Mouse (Mus musculus) retina, postnatal 7 days (tissue): ENCODE measurements around the gene Gm28042.

Experiments
- DNase-seq: peaks from one replicate; pipeline ENCODE4 v3.0.0-alpha.2; 2012; ENCODE audit warnings: low read depth, low spot score

Gm28042 gene

DNA sequence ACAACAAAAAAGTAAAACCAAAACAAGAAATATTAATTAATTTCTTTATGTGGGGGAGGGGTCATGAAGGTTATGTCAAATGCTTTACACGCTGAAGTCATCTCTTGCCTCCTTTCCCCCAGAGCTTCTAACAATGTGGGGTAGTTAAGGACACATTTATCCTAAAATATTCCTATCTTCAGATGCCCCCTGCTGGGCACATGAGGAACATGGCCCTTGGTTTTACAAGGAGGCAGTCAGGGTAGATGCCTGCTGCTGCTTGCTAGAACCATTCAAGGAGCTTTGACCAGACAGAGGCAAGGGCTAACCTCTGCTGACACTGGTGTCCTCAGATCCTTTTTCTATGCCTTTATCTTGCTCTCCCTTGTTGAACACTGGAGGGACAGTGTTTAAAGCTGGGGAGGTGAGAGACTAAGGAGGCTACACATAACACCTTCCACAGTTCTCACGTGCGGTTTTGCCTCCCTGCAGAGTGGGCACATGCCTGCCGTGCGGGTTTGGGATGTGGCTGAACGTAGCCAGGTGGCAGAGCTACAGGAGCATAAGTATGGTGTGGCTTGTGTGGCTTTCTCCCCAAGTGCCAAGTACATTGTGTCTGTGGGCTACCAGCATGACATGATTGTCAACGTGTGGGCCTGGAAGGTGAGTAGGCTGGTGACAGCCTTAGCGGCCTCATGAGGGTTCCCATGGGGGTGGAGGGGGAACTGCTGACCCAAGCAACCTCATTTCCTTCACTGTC, 15.7 kb upstream of the Gm28042 start:
- DNase-seq = peak; percentile 8

DNA sequence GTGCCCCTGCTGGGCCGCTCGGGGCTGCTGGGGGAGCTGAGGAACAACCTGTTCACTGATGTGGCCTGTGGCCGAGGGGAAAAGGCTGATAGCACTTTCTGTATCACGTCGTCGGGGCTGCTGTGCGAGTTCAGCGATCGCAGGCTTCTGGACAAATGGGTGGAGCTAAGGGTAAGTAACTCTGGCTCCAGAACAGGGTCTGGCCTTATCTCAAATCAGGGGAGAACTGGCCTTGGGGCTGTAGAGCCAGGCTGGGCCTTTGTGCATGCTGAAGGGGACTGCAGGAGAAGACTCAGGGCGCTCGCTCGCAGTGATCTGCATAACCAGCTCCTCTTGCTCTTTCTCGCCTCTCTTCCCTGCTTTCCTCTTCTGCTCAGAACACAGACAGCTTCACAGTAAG, 14.4 kb upstream of the Gm28042 start:
- DNase-seq = no peak

DNA sequence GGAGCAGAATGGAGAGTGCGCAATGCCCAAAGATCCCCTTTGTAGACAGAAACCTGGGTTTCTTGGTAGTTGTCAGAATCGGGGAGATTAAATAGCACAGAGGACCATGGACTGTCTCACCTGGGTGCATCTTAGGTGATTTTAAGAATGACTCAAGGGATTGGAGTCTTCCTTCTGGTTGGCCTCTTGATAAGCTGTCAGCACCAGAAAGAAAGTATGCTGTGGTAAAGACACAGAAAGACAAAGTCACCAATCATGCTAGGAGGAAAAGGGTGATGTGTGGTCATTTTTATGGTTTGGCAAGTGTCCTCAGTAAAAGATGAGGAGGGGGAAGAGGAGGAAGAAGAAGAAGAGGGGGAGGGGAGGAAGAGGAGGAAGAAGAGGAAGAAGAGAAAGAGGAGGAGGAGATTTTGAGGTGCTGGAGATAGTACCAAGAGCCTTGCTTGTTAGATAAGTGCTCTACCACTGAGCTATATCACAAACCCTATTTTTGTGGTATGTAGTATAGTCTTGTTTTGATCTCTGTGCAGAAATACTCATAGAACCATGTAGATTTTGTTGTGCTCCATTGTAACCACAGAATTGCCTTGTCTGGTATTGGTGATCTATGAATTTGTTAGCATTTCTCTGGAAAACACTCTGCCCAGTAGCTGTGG, 13.3 kb upstream of the Gm28042 start:
- no peak for DNase-seq

DNA sequence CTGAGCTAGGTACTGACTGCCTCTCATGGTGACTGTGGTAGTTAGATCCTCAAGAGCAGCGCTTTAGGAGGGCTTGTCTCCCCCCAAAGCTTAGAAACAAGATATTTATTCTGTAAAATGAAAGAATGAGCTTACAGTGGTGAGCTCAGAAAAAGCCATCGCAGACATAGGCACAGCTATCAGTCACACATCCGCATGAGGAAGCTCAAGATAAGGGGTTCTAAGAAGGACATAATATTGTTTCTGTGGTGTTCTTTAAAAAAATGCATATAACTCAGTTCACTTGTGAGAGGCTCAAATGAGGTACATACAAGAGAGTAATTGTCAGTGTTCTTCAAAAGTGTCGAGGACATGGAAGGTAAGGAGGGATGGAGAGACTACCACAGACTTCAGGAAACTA, 11.4 kb upstream of the Gm28042 start:
- no peak for DNase-seq

DNA sequence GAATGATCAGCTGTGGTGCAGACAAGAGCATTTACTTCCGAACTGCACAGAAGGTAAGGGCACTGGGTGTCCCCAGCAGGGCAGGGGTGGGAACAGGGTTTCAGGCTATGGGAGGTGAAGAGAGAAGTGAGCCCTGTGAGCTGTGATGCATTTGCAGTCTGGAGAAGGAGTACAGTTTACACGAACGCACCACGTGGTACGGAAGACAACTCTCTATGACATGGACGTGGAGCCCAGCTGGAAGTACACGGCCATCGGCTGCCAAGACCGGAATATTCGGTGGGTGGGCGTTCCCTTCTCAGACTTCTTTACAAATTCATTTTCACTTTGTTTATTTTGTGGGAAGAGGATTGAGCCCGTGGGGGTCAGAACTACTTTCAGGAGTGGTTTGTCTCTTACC, 9.7 kb upstream of the Gm28042 start:
- no peak for DNase-seq

DNA sequence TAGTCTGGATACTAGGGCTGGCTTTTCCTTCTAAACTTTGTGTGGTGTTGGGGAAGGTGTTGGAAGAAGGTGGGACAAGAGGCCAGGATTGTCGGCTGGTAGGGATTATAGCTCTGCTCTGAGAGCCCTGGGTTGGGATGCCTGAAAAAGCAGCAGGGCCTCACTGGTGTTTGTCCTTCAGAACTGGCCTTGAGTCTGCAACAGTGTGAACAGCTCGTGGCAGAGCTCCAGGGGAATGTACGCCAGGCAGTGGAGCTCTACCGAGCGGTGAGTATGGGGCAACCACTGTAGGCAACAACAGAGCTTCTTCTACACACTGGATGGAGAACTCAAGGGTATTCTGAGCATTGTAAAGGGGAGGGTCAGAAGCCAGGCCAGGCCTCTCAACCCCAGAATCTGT, 3.0 kb upstream of the Gm28042 start:
- no peak for DNase-seq

DNA sequence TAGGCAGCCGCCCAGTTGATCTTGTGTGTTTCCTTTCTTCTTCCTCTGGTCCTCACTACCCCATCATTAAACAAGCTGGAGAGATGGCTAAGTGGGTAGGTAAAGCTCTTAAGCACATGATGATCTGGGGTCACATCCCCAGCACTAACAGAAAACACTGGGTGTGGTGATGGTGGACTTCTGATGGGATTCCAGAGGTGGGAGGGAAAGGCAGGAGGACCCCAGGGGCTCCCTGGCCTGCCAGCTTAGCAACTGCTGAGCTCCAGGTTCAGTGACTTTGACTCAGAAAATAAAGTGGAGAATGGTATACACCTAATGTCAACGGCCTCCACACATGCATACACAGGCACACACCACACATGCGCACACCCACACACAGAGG, 648 bp downstream of the Gm28042 start:
- no peak for DNase-seq

DNA sequence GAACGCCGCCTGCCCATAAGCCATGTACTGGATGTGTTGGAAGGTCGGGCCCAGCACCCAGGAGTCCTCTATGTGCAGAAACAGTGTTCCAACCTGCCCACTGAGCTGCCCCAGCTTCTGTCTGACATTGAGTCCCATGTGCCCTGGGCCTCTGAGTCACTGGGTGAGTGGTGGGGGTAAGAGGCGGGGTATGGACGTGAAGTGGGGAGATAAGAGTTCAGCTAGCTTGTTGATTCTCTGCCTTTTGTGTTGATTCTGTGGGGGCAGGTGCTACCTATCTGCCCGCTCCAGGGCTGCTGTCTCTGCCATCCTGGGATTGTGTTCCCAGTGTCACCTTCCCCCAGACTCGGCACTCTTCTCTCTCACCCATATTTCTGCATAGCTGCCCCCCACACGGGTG, 3.1 kb downstream of the Gm28042 start:
- no peak for DNase-seq

DNA sequence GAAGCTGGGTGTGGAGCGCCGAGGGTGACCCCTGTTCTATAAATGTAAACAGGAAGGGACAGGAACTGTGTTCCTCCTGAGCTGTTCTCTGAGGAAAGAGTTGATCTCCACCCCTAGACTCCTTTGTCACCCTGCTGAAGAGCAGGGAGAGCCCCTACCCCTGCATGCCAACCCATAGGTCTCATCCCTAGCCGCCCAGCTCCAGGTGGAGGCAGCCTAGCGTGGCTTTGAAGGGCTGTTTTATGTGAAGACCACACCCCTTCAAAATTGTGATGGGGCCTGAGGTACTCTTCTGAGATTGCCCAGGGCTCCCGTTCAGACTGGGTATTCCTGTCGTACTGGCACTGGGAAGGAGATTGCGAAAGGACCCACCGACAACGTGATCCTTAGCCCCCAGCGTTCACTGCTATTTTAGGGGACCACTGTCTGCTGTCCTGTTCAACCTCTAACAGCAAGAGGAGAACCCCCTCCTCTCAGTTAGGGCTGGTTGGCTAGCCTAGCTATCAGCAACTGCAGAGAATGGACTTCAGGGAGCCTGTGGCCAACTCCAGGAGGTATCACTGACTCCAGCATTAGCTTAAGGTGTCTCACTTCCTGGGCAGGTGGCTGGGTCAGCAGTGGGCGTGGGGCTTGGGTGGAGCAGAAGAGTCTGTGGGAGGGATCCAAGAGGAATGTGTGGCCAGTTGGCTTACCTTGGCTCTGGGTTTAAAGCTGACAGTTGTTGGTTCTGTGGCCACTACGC, 5.6 kb downstream of the Gm28042 start, which contains the start of gene Pla2g4b:
TSS of gene Pla2g4b (plus strand) at position 692 of the 742 bp plus-strand sequence.
- no peak for DNase-seq

DNA sequence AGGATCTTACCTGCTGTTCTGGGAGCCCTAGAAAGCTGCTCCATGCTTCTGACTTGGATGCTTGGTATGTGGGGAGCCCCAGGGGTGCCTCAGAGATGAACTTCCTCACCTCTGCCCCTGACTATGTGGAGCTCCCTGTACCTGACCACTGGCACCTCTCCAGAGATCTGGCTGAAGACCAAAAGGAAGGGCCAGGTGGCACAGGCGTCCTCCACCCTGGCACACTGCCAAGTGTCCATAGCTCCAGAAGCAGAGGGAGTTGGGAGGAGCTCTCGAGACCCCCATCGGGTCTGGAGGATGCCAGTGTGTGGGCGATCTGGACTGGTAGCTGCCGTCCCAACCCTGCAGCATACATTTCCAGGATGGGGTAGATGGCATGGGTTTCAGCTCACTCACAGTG, 6.4 kb downstream of the Gm28042 start:
- no peak for DNase-seq

DNA sequence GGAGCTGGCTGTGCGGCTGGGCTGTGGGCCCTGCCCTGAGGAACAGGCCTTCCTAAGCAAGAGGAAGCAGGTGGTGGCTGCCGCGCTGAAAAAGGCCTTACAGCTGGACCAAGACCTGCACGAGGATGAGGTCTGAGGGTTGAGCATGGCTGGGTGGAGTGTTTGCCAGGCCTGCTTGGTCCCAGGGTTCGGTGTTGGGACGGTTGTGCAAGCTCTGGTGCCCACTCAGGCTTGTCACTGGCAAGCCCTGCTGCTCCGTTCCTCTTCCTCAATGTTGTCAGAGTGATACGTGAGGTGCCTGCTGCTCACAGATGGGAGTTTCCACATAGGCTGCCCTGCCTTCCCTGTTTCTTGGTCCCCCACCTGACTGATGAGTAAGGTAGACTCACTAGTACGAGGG, 10.5 kb downstream of the Gm28042 start:
- no peak for DNase-seq

DNA sequence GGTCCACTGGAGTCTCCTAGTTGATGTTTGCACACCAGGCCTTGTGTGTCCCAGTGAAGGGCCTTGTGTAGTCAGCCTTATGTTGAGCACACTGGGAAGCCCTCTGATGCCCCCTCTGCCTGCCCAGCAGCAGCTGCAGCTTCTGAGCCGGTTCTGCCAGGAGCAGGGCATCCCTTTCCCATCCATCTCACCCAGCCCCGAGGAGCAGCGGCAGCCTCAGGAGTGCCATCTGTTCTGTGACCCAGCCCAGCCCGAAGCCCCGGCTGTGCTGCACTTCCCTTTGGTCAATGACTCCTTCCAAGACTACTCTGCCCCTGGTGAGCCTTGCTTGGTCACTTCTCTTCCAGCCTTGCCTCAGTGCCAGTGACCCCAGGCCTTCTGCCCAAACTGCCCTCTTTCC, 13.7 kb downstream of the Gm28042 start:
- no peak for DNase-seq

DNA sequence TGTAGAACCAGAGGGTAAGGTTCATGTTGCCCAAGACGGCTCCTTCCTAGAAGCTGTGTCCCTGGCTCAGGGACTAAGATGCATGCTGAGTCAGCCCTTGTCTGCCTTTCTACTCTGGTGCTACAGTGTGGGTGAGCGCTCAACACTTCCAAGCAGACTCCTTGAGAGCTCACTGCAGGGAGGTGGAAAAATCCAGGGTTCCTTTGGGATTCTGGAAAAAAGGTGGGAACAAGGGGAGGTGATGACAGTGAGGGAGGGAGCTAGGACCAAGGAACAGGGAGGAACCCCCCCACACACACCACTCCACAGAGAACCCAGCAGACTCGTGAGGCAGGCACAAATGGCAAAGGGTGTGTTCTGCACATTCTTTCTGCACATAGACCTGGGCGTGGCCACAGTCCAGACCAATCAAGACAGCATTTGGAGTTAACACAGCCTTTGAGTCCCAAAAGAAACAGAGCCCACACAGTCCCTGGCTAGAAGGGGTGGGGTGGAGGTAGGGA, 16.9 kb downstream of the Gm28042 start:
- DNase-seq = no peak

DNA sequence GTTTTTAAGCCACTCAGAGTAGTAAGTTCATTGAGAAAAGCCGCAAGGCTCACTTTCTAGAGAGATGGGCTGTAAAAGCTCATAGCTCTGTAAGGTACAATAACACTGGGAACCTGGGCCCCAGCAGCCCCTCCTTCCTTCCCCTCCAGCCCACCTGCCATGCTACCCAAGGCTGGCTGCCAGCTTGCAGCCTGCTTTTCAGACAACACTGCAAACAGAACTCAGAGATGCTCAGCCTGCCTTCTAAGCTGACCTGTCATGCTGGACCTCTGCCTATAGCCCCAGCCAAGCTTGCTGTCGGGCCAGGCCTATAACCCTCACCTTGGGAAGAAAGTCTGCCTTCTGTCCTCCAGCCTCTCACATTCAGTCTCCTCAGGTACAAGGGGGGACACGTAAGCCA, 17.4 kb downstream of the Gm28042 start:
- DNase-seq = no peak

DNA sequence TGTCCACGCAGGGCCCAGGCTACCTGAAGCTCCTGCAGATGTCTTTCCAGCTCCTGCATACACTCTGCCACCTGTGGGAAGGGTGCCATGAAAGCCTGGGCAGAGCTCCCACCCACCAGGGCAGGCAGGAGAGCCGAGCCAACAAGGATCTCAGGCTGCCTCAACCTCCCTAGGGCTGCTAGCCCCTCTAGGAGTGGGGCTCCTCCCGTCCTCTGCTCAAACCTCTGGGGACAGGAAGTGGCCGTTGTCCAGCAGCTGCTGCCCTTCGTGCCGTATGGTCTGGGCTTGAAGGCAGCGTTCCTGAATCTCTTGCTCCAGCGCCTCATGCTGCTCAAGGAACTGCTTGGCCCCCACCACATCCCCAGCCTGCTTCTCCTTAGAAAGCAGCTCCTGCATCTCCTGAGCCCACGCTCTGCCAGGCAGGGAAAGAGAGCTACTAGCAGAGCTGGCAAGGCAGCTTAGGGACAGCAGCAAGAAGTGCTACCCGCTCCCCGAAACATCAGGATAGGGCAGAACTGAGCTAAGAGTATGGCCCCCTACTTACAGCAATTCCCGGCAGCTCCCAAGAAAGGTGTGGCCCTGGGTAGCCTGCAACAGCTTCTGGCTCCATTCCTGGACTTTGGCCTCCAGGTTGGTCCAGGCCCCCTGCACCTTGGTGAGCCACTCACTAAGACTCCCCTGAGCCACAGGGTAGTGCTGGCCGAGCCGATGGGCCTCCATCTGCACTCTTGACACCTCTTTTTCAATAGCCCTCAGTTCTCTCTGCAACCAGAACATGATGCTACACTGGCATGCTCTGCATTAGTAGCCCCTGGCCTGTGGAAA, 19.4 kb downstream of the Gm28042 start:
- no peak for DNase-seq

DNA sequence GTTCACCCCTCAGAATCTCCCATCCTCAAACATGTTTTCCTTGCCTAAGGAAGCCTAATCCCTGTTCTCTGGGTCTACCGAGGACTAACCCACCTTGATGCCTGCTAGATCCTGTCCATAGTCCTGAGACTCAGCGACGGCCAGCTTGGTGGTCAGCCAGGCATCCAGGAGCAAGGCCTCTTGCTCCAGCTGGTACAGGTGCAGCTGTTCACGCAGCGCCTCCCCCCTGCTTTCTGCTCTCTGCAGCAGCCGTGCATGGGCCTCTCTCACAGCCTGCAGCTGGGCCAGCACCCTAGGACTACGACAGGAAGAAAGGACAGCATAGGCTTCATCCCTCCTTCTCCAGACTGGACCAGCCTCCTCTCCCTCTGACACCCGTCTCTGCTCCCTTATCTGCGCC, 20.9 kb downstream of the Gm28042 start:
- no peak for DNase-seq

DNA sequence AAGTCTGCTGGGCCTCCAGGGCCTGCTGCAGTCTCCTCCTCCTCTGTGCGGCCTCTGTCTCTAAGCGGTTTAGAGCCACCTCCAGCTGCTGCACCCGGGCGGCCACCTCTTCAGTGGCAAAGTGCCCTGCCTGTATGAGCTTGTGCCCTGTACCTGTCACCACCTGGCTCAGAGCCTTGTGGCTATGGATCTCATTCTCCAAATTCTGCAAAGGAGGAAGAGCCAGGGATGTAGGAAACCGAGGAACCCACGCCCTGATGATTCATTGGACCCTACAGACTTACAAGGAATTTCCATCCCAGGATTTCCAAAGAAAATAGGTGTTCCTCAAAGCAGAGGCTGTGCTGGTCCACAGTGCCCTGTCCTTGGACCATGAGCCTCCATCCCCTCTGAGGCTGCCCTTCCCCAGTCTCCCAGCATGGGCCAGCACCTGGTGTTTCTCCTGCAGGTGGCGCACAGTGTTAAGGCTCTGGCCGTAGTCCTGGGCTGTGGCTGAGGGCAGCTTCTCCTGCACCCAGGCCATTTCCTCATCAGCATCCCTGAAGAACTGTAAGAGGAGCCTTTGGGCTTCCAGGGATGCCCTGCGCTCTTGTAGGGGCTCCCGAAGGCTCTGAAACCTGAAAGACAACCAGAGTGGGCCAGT, 22.5 kb downstream of the Gm28042 start:
- DNase-seq = no peak

DNA sequence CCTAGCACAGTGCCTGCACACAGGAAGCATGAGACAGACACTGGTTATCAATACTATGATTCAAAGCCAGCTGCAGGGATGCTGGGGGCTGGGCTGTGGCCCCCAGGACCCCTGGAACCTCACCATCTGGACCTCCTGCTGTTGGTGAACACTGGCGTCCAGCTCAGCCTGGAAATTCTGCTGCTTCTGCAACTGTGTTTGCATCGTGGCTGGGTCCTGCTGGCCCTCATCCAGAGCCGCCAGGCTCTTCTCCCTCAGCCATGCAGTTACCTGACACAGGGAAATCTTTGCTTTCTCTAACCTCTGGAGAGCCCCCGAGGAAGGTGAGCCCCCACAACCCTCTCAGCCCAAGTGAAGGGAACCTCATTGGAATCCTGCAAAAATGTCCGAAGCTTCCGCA, 24.1 kb downstream of the Gm28042 start:
- no peak for DNase-seq

DNA sequence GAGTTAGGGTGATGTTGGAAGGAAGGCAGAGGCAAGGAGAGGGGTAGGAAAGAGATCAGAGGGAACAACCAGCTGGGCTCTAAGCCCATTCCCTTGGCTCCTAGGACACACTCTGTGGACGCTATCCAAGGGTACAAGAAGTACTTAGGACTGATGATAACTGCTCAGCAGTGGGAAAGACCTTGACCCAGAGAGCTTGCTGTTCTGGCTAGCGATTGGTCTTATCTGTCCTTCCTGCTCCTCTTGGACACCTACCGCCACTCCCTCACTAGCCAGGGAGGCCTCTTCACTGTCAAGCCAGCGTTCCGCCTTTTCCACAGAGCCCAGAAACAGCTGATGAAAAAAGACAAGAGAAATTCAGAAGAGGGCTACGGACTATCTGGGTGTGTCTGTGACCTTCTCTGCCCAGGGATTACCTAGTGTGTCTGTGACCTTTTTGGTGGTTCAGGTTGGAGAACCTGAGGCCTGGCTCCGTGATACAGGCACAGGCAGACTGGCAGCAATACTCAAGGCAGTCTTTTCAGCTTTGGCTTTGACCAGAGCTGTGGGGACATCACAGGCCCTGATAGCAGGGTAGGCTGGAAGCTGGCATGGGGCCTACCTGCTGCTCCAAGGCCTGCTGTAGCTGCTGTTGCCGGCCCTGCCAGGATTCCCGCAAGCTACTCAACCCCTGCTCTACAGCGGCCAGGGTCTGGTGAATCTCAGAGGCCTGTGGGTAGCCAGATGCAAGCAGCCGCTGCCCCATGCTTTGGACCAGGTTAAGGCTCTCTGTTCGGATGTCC, 27.7 kb downstream of the Gm28042 start:
- no peak for DNase-seq

DNA sequence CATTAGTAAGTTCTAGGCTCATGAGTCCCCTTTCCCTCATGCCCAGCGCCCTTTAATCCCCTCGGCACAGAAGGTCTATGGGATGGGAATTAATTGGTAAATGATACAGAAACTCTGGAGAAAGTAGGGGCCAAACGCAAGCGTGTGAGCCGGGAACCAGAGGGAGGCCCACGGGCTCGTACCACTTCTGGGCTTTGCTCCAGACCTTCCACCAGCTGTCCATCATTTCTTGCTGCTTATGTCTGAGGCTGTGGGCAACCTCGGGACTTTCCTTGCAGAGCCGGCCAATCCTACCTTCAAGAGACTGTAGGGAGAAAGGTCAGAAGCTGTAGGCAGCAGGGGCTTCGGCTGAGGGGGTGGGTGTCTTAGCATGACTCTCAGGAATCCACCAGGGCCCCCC, 28.6 kb downstream of the Gm28042 start:
- no peak for DNase-seq
